Mouse (Mus musculus) frontal cortex, postnatal 36 days (tissue): ENCODE results near the gene Sprr1b.
A peak's percentile ranks its signal among the peaks of the same experiment; 100 is the strongest.
"Not testable (repeated sequence)": the region's sequence is repeated elsewhere in the genome, so short reads cannot be mapped to it uniquely, and the experiment has no call there.

Experiments
- DNase-seq, 2 experiments: peaks; one replicate each; pipeline ENCODE4 v3.0.0; 2022; ENCODE audit warnings: low spot score in 2 of 2

Sprr1b gene

GRCm38 (mm10) chr3:92438689-92439088, at the start of gene Sprr1b:
Sprr1b (minus strand) TSS chr3:92438789.
- no peak for DNase-seq

GRCm38 (mm10) chr3:92486307-92486706, 47.7 kb upstream of the Sprr1b start:
- DNase-seq: no peak

- no peak for DNase-seq
These were observed 47.3 kb upstream of the Sprr1b start, which contains the start of gene Sprr1a for GRCm38 (mm10) chr3:92485863-92486262. Sprr1a (minus strand) TSS chr3:92485895.

GRCm38 (mm10) chr3:92481249-92481648, 42.7 kb upstream of the Sprr1b start:
- DNase-seq: not testable (repeated sequence)

- no peak for DNase-seq
These were observed 31.5 kb upstream of the Sprr1b start for GRCm38 (mm10) chr3:92470111-92470510.

- no peak for DNase-seq
These were observed 28.8 kb upstream of the Sprr1b start for GRCm38 (mm10) chr3:92467424-92467823.

GRCm38 (mm10) chr3:92466576-92466975, 28.0 kb upstream of the Sprr1b start:
- DNase-seq: no peak

GRCm38 (mm10) chr3:92458620-92459019, 20.0 kb upstream of the Sprr1b start, which contains the start of gene Sprr3:
Sprr3 (minus strand) TSS chr3:92458720.
- no peak for DNase-seq

GRCm38 (mm10) chr3:92455151-92455550, 16.6 kb upstream of the Sprr1b start:
- no peak for DNase-seq

- no peak for DNase-seq
These were observed 1.6 kb upstream of the Sprr1b start for GRCm38 (mm10) chr3:92440177-92440576.

GRCm38 (mm10) chr3:92432282-92432681, 6.3 kb downstream of the Sprr1b start, which contains the start of gene Sprr2k:
Sprr2k (plus strand) TSS chr3:92432582.
- no peak for DNase-seq

- no peak for DNase-seq
These were observed 9.3 kb downstream of the Sprr1b start, which contains the start of gene Gm9774 for GRCm38 (mm10) chr3:92429323-92429722. Gm9774 (minus strand) TSS chr3:92429423.

- no peak for DNase-seq
These were observed 20.8 kb downstream of the Sprr1b start, which contains the start of gene Sprr2j-ps for GRCm38 (mm10) chr3:92417782-92418181. Sprr2j-ps (plus strand) TSS chr3:92418082.

- no peak for DNase-seq
These were observed 30.9 kb downstream of the Sprr1b start, which contains the start of gene Sprr2i for GRCm38 (mm10) chr3:92407691-92408090. Sprr2i (plus strand) TSS chr3:92407991.

GRCm38 (mm10) chr3:92394301-92394700, 44.3 kb downstream of the Sprr1b start:
- DNase-seq: peak in 1 of 2 experiments; percentile 2
